Mouse (Mus musculus): ENCODE results near the gene Slc25a23. TPM values are rescaled to one million over a fixed set of nuclear protein-coding genes. Genes with fewer than 3 reads are reported as not detected.

Gene Slc25a23
- polyA plus RNA-seq, 1 experiment, result 2.2 TPM

DNA sequence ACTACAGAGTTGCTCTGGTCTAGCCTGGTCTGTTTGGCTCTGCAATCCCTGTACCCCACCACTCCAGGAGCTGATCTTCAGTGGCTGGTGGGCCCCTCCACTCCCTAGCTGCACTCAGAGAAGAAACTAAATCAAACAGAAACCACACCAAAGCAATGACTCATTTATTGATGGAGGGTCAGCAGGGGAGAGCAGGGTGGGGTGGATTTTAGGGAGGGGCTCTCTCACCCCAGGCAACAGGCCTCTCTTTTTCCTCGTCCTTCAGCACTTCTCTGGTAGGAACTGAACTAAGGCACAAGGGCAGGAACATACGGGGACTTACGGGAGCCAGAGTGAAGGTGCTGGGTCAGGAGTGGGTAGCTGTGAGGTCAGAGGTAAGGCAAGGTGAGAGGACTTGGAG, 20.3 kb upstream of the Slc25a23 start:
- Histone ChIP-seq H3K79me2 (ENCODE audit: control insufficient read depth, insufficient read depth) (no peaks in the 10 kb centered on the region), H3K27me3 (ENCODE audit: control insufficient read depth, insufficient read depth, insufficient read length) (peaks cover 42% of the 10 kb centered on the region)
- TF ChIP-seq REST (IDR thresholded peaks at IDR 0.05; ENCODE audit: insufficient read depth, insufficient read length) (no peak), SRF (IDR thresholded peaks at IDR 0.05; ENCODE audit: control insufficient read depth, insufficient read length, low read depth) (no peak), MYOG (IDR thresholded peaks at IDR 0.05; ENCODE audit: control insufficient read depth in 1 of 3, insufficient read depth in 1 of 3, insufficient read length in 2 of 3, low read depth in 2 of 3) (no peak), TCF12 (IDR thresholded peaks at IDR 0.05; ENCODE audit: insufficient read depth, poor library complexity, severe bottlenecking) (no peak), MAX (IDR thresholded peaks at IDR 0.05; ENCODE audit: low read depth) (no peak), USF1 (IDR thresholded peaks at IDR 0.05; ENCODE audit: low read depth) (no peak), POLR2AphosphoS2 (IDR thresholded peaks at IDR 0.05; ENCODE audit: insufficient read length, low read depth) (no peak), CEBPB (IDR thresholded peaks at IDR 0.05; ENCODE audit: insufficient read depth, poor library complexity, severe bottlenecking) (no peak)

DNA sequence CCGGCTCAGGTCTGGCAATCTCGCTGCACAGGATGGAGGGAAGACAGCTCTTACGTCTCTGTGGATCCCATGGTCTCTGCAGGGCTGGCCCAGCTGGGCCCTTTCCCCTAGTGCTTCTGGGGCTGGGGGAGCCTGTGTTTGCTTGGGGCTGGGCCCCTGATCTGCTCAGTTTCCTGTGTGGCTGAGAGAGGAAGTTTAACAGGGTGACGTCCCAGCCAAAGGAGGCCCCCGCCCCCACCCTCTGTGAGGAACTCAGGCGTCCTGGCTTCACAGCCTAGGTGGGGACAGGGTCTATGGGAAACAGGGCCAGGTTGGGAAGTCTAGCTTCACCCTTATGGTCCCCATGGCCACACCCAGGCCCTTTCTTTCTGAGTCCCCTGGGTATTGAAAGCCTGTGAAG, 18.7 kb upstream of the Slc25a23 start, which contains the start of gene Dennd1c:
Gene Dennd1c (minus strand): TSS at position 179 of the 400 bp plus-strand sequence.
- Histone ChIP-seq H3K79me2 (ENCODE audit: control insufficient read depth, insufficient read depth) (no peaks in the 10 kb centered on the region), H3ac (ENCODE audit: control insufficient read depth, insufficient read length) (no peak within 1 kb of the TSS), H3K4me2 (ENCODE audit: low read depth) (no peak within 1 kb of the TSS), H3K27me3 (ENCODE audit: control insufficient read depth, insufficient read depth, insufficient read length) (peaks cover 38% of the 10 kb centered on the region), H3K4me3 (no peak within 1 kb of the TSS), H3K36me3 (ENCODE audit: control insufficient read depth, insufficient read depth) (no peaks in the 10 kb centered on the region)
- TF ChIP-seq MYOG (IDR thresholded peaks at IDR 0.05; ENCODE audit: control insufficient read depth in 1 of 3, insufficient read depth in 1 of 3, insufficient read length in 2 of 3, low read depth in 2 of 3) (no peak), REST (IDR thresholded peaks at IDR 0.05; ENCODE audit: insufficient read depth, insufficient read length) (no peak), E2F4 (IDR thresholded peaks at IDR 0.05; ENCODE audit: insufficient read depth) (no peak), MYOD1 (IDR thresholded peaks at IDR 0.05; ENCODE audit: control insufficient read depth in 1 of 3, insufficient read length in 2 of 3, low read depth in 2 of 3) (no peak), TCF12 (IDR thresholded peaks at IDR 0.05; ENCODE audit: insufficient read depth, poor library complexity, severe bottlenecking) (no peak), CEBPB (IDR thresholded peaks at IDR 0.05; ENCODE audit: insufficient read depth, poor library complexity, severe bottlenecking) (no peak), USF1 (IDR thresholded peaks at IDR 0.05; ENCODE audit: low read depth) (no peak), POLR2AphosphoS2 (IDR thresholded peaks at IDR 0.05; ENCODE audit: insufficient read length, low read depth) (no peak), POLR2A (IDR thresholded peaks at IDR 0.05; ENCODE audit: insufficient read length, low read depth) (no peak), TCF3 (IDR thresholded peaks at IDR 0.05; ENCODE audit: insufficient read length, low read depth) (no peak), MAX (IDR thresholded peaks at IDR 0.05; ENCODE audit: low read depth) (no peak), SRF (IDR thresholded peaks at IDR 0.05; ENCODE audit: control insufficient read depth, insufficient read length, low read depth) (no peak)

More for the DNA sequence above, 20.3 kb upstream of the Slc25a23 start:
- Histone ChIP-seq H3ac (ENCODE audit: control insufficient read depth, insufficient read length) (no peak overlapping the region), H3K36me3 (ENCODE audit: control insufficient read depth, insufficient read depth) (no peaks in the 10 kb centered on the region), H3K4me2 (ENCODE audit: low read depth) (no peak overlapping the region), H3K4me3 (no peak overlapping the region)

DNA sequence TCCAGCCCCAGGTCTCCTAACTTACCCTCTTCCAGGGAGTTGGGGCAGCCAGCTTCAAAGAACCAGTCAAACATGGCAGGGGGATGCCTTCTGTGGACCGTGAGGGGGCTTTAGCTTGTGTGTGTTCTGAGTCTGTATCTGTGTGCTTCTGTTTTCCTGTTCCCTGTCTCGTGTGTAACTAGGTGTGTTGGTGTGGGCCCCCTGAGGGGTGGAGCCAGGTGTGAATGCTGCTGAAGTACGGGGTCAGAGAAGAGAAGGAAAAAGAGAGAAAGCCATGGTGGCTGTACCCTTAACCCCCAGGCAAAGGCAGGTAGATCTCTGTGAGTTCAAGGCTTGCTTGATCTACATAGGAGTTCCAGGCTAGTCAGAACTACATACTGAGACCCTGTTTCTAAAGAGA, 17.3 kb upstream of the Slc25a23 start:
- H3K36me3 ChIP-seq (ENCODE audit: control insufficient read depth, insufficient read depth), result no peaks in the 10 kb centered on the region
- H3K79me2 ChIP-seq (ENCODE audit: control insufficient read depth, insufficient read depth), result no peaks in the 10 kb centered on the region
- TF ChIP-seq POLR2AphosphoS2 (IDR thresholded peaks at IDR 0.05; ENCODE audit: insufficient read length, low read depth), result no peak
- TF ChIP-seq POLR2A (IDR thresholded peaks at IDR 0.05; ENCODE audit: insufficient read length, low read depth), result no peak
- no peak for TF ChIP-seq TCF3 (IDR thresholded peaks at IDR 0.05; ENCODE audit: insufficient read length, low read depth)
- no peak for TF ChIP-seq REST (IDR thresholded peaks at IDR 0.05; ENCODE audit: insufficient read depth, insufficient read length)
- no peak for TF ChIP-seq E2F4 (IDR thresholded peaks at IDR 0.05; ENCODE audit: insufficient read depth)
- H3K27me3 ChIP-seq (ENCODE audit: control insufficient read depth, insufficient read depth, insufficient read length), result peaks cover 46% of the 10 kb centered on the region
- no peak overlapping the region for H3K4me3 ChIP-seq
- H3ac ChIP-seq (ENCODE audit: control insufficient read depth, insufficient read length), result no peak overlapping the region
- no peak overlapping the region for H3K4me2 ChIP-seq (ENCODE audit: low read depth)

DNA sequence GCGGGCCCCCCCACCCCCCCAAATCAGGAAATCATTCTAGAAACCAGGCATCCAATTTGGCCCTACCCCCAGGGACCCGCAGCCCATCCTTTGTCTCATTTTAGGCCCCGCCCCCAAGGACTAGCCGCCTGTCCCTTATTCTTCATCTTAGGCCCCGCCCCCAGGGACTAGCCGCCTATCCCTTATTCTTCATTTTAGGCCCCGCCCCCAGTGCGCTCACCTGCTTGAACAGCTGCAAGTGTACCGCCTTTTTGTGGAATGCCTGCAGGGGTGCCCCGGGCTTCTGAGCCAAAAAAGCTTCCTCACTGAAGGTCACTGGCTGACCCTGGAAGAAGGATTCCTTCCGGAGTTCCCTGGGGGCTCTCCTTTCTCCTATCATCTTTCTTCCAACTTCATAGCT, 11.0 kb upstream of the Slc25a23 start:
- Histone ChIP-seq H3K4me3 (no peak overlapping the region), H3K36me3 (ENCODE audit: control insufficient read depth, insufficient read depth) (no peaks in the 10 kb centered on the region), H3ac (ENCODE audit: control insufficient read depth, insufficient read length) (no peak overlapping the region), H3K79me2 (ENCODE audit: control insufficient read depth, insufficient read depth) (no peaks in the 10 kb centered on the region), H3K4me2 (ENCODE audit: low read depth) (no peak overlapping the region), H3K27me3 (ENCODE audit: control insufficient read depth, insufficient read depth, insufficient read length) (peaks cover 66% of the 10 kb centered on the region)
- TF ChIP-seq POLR2A (IDR thresholded peaks at IDR 0.05; ENCODE audit: insufficient read length, low read depth), result no peak
- TF ChIP-seq TCF3 (IDR thresholded peaks at IDR 0.05; ENCODE audit: insufficient read length, low read depth), result no peak
- peak in 1 of 3 experiments; percentile 53 for TF ChIP-seq MYOG (IDR thresholded peaks at IDR 0.05; ENCODE audit: control insufficient read depth in 1 of 3, insufficient read depth in 1 of 3, insufficient read length in 2 of 3, low read depth in 2 of 3)
- TF ChIP-seq MYOD1 (IDR thresholded peaks at IDR 0.05; ENCODE audit: control insufficient read depth in 1 of 3, insufficient read length in 2 of 3, low read depth in 2 of 3), result peak in 1 of 3 experiments; percentile 9
- TF ChIP-seq REST (IDR thresholded peaks at IDR 0.05; ENCODE audit: insufficient read depth, insufficient read length), result no peak

DNA sequence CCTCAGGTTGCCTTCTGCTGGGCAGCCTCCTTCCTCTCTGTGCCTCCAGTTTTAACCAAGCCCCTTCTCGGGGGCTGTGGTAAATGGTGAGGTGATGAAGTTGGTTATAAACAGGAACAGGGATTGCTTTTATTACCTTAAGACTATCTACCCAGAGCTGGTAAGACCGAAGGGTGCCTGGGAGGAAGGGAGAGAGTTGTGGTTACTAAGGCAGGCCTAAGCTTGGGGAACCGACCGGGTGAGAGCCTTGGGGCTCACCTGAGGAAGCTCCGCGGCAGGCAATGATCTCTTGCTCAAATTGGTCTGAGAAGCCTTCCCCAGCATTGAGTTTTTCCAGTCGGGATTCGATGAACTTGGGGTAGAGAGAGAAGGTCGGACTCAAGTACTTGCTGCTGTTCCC, 10.6 kb upstream of the Slc25a23 start:
- Histone ChIP-seq H3ac (ENCODE audit: control insufficient read depth, insufficient read length) (no peak overlapping the region), H3K79me2 (ENCODE audit: control insufficient read depth, insufficient read depth) (no peaks in the 10 kb centered on the region), H3K27me3 (ENCODE audit: control insufficient read depth, insufficient read depth, insufficient read length) (peaks cover 67% of the 10 kb centered on the region), H3K36me3 (ENCODE audit: control insufficient read depth, insufficient read depth) (no peaks in the 10 kb centered on the region), H3K4me3 (no peak overlapping the region), H3K4me2 (ENCODE audit: low read depth) (no peak overlapping the region)
- TF ChIP-seq TCF12 (IDR thresholded peaks at IDR 0.05; ENCODE audit: insufficient read depth, poor library complexity, severe bottlenecking), result no peak
- no peak for TF ChIP-seq TCF3 (IDR thresholded peaks at IDR 0.05; ENCODE audit: insufficient read length, low read depth)
- no peak for TF ChIP-seq MYOG (IDR thresholded peaks at IDR 0.05; ENCODE audit: control insufficient read depth in 1 of 3, insufficient read depth in 1 of 3, insufficient read length in 2 of 3, low read depth in 2 of 3)
- no peak for TF ChIP-seq POLR2A (IDR thresholded peaks at IDR 0.05; ENCODE audit: insufficient read length, low read depth)
- TF ChIP-seq POLR2AphosphoS2 (IDR thresholded peaks at IDR 0.05; ENCODE audit: insufficient read length, low read depth), result no peak
- no peak for TF ChIP-seq E2F4 (IDR thresholded peaks at IDR 0.05; ENCODE audit: insufficient read depth)
- TF ChIP-seq SRF (IDR thresholded peaks at IDR 0.05; ENCODE audit: control insufficient read depth, insufficient read length, low read depth), result no peak
- TF ChIP-seq REST (IDR thresholded peaks at IDR 0.05; ENCODE audit: insufficient read depth, insufficient read length), result no peak
